Mouse (Mus musculus) ovary, postnatal 14 days (tissue): Measurements from ENCODE around the gene Mboat7.

Source experiments
- DNase-seq: peaks from one replicate; pipeline ENCODE4 v3.0.0; 2022; ENCODE audit warnings: low spot score

Mboat7 gene

GRCm38 (mm10) chr7:3692382-3692986 is 839 bp downstream of the Mboat7 start, which contains the start of gene Tsen34:
Tsen34 (plus strand) TSS chr7:3692863.
- no peak for DNase-seq

- no peak for DNase-seq
Observed at GRCm38 (mm10) chr7:3691919-3692318, 1.4 kb downstream of the Mboat7 start.

- no peak for DNase-seq
Observed at GRCm38 (mm10) chr7:3685400-3686187, 7.7 kb downstream of the Mboat7 start.

GRCm38 (mm10) chr7:3684698-3685097 is 8.6 kb downstream of the Mboat7 start:
- no peak for DNase-seq

GRCm38 (mm10) chr7:3683908-3684550 is 9.3 kb downstream of the Mboat7 start:
- no peak for DNase-seq

GRCm38 (mm10) chr7:3677342-3677741 is 16.0 kb downstream of the Mboat7 start, which contains the start of gene Tmc4:
Tmc4 (minus strand) TSS chr7:3677553.
- DNase-seq = no peak

GRCm38 (mm10) chr7:3676371-3676770 is 17.0 kb downstream of the Mboat7 start:
- DNase-seq = no peak

GRCm38 (mm10) chr7:3675228-3675548 is 18.1 kb downstream of the Mboat7 start:
- no peak for DNase-seq

GRCm38 (mm10) chr7:3674507-3675227 is 18.7 kb downstream of the Mboat7 start:
- peak; percentile 74 for DNase-seq

- DNase-seq = no peak
Observed at GRCm38 (mm10) chr7:3666921-3667391, 26.4 kb downstream of the Mboat7 start.

- peak; percentile 89 for DNase-seq
Observed at GRCm38 (mm10) chr7:3665215-3666114, 27.9 kb downstream of the Mboat7 start, which contains the start of gene Leng1. Leng1 (minus strand) TSS chr7:3665840.

- no peak for DNase-seq
Observed at GRCm38 (mm10) chr7:3664524-3665214, 28.7 kb downstream of the Mboat7 start.

- DNase-seq = no peak
Observed at GRCm38 (mm10) chr7:3658578-3658977, 34.7 kb downstream of the Mboat7 start.

- DNase-seq = no peak
Observed at GRCm38 (mm10) chr7:3656966-3657365, 36.4 kb downstream of the Mboat7 start.

- no peak for DNase-seq
Observed at GRCm38 (mm10) chr7:3646641-3647040, 46.7 kb downstream of the Mboat7 start.

- DNase-seq = no peak
Observed at GRCm38 (mm10) chr7:3646188-3646587, 47.1 kb downstream of the Mboat7 start.

GRCm38 (mm10) chr7:3645488-3646025 is 47.8 kb downstream of the Mboat7 start:
- no peak for DNase-seq

- peak; percentile 88 for DNase-seq
Observed at GRCm38 (mm10) chr7:3644672-3645487, 48.4 kb downstream of the Mboat7 start, which contains the start of gene Cnot3. Cnot3 (plus strand) TSS chr7:3645268.

- DNase-seq = no peak
Observed at GRCm38 (mm10) chr7:3644348-3644671, 49.0 kb downstream of the Mboat7 start.
